Mouse (Mus musculus): ENCODE results near the gene Tsc22d1. TPM values are rescaled to one million over a fixed set of nuclear protein-coding genes. Genes with fewer than 3 reads are reported as not detected.

Tsc22d1 gene
- polyA plus RNA-seq, 1 experiment from 2014 or later: 382 TPM

DNA sequence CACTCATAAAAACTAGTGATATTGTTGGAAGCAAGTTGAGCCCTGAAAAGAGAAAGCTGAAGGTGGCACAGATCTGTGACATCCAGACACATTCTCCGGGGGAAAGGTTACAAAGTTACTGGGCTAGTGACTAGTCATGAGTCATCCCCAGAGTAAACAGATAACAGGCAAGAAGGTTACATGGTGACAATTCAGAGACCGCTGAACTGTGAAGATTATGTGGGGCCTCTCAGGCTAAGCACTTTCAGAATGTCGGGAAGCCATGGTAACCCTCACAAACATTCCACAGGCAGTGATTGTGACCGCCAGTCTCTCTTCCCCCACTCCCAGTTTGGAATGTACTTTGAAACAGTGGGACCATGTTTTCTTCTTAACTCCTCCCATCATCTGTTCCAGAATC is 105.8 kb downstream of the Tsc22d1 start:
- Histone ChIP-seq H3K9ac (ENCODE audit: low read length) (no peak overlapping the region), H3K4me1 (ENCODE audit: control insufficient read depth in 2 of 2, insufficient read depth in 2 of 2, low read length in 2 of 2) (peaks cover 23 to 24% of the 10 kb centered on the region in 2 experiments), H3K36me3 (ENCODE audit: control insufficient read depth, insufficient read depth, low read length) (no peaks in the 10 kb centered on the region), H3K27ac (replicated peaks in 1 of 2; ENCODE audit: control insufficient read depth in 1 of 2, insufficient read depth in 1 of 2, low read depth in 2 of 2, low read length in 2 of 2) (no peak overlapping the region; a peak in 1 of 4 replicates), H3K4me3 (ENCODE audit: control insufficient read depth in 1 of 2, insufficient read depth in 1 of 2, low read depth in 1 of 2, low read length in 2 of 2) (no peak overlapping the region), H3K4me2 (ENCODE audit: low read length) (no peak overlapping the region), H3K9me3 (ENCODE audit: control insufficient read depth, low read length) (no peaks in the 10 kb centered on the region), H3K27me3 (ENCODE audit: control insufficient read depth, insufficient read depth, low read length) (no peaks in the 10 kb centered on the region)
- 3% methylated on average over 4 of the region's 4 CpGs for WGBS
- ATAC-seq (ENCODE audit: insufficient number of reproducible peaks, insufficient read depth, low FRiP score, low read depth): peak; percentile 54; the same call in 1 of the 2 replicates

- no peak overlapping the region for H3K27ac ChIP-seq (replicated peaks in 1 of 2; ENCODE audit: control insufficient read depth in 1 of 2, insufficient read depth in 1 of 2, low read depth in 2 of 2, low read length in 2 of 2)
- H3K4me3 ChIP-seq (ENCODE audit: control insufficient read depth in 1 of 2, insufficient read depth in 1 of 2, low read depth in 1 of 2, low read length in 2 of 2): no peak overlapping the region
- H3K9ac ChIP-seq (ENCODE audit: low read length): no peak overlapping the region
- ATAC-seq (ENCODE audit: insufficient number of reproducible peaks, insufficient read depth, low FRiP score, low read depth): no peak
- H3K4me2 ChIP-seq (ENCODE audit: low read length): no peak overlapping the region
- 79% methylated on average over 3 of the region's 3 CpGs for WGBS
- H3K36me3 ChIP-seq (ENCODE audit: control insufficient read depth, insufficient read depth, low read length): no peaks in the 10 kb centered on the region
- H3K9me3 ChIP-seq (ENCODE audit: control insufficient read depth, low read length): no peaks in the 10 kb centered on the region
- H3K4me1 ChIP-seq (ENCODE audit: control insufficient read depth in 2 of 2, insufficient read depth in 2 of 2, low read length in 2 of 2): peaks cover 18 to 20% of the 10 kb centered on the region in 2 experiments
- H3K27me3 ChIP-seq (ENCODE audit: control insufficient read depth, insufficient read depth, low read length): no peaks in the 10 kb centered on the region
Measured at GRCm38 (mm10) chr14:76521308-76521707, 106.5 kb downstream of the Tsc22d1 start.

GRCm38 (mm10) chr14:76523344-76523743 is 108.6 kb downstream of the Tsc22d1 start:
- Histone ChIP-seq H3K4me2 (ENCODE audit: low read length) (no peak overlapping the region), H3K27ac (replicated peaks in 1 of 2; ENCODE audit: control insufficient read depth in 1 of 2, insufficient read depth in 1 of 2, low read depth in 2 of 2, low read length in 2 of 2) (no peak overlapping the region), H3K36me3 (ENCODE audit: control insufficient read depth, insufficient read depth, low read length) (no peaks in the 10 kb centered on the region), H3K9me3 (ENCODE audit: control insufficient read depth, low read length) (no peaks in the 10 kb centered on the region), H3K9ac (ENCODE audit: low read length) (no peak overlapping the region), H3K4me1 (ENCODE audit: control insufficient read depth in 2 of 2, insufficient read depth in 2 of 2, low read length in 2 of 2) (peaks cover 29 to 31% of the 10 kb centered on the region in 2 experiments), H3K4me3 (ENCODE audit: control insufficient read depth in 1 of 2, insufficient read depth in 1 of 2, low read depth in 1 of 2, low read length in 2 of 2) (no peak overlapping the region), H3K27me3 (ENCODE audit: control insufficient read depth, insufficient read depth, low read length) (no peaks in the 10 kb centered on the region)
- 81% methylated on average over 1 of the region's 1 CpGs for WGBS
- no peak for ATAC-seq (ENCODE audit: insufficient number of reproducible peaks, insufficient read depth, low FRiP score, low read depth)

- Histone ChIP-seq H3K4me3 (ENCODE audit: control insufficient read depth in 1 of 2, insufficient read depth in 1 of 2, low read depth in 1 of 2, low read length in 2 of 2) (no peak overlapping the region), H3K27ac (replicated peaks in 1 of 2; ENCODE audit: control insufficient read depth in 1 of 2, insufficient read depth in 1 of 2, low read depth in 2 of 2, low read length in 2 of 2) (0 out of 4 replicates have a peak overlapping the region, but pooled peaks of 1 of the 2 experiments have one; percentile 6), H3K4me1 (ENCODE audit: control insufficient read depth in 2 of 2, insufficient read depth in 2 of 2, low read length in 2 of 2) (peaks cover 26 to 30% of the 10 kb centered on the region in 2 experiments)
Measured at GRCm38 (mm10) chr14:76526467-76526866, 111.7 kb downstream of the Tsc22d1 start.

GRCm38 (mm10) chr14:76527030-76527719 is 112.4 kb downstream of the Tsc22d1 start:
- Histone ChIP-seq H3K9me3 (ENCODE audit: control insufficient read depth, low read length) (no peaks in the 10 kb centered on the region), H3K36me3 (ENCODE audit: control insufficient read depth, insufficient read depth, low read length) (no peaks in the 10 kb centered on the region), H3K27ac (replicated peaks in 1 of 2; ENCODE audit: control insufficient read depth in 1 of 2, insufficient read depth in 1 of 2, low read depth in 2 of 2, low read length in 2 of 2) (0 out of 4 replicates have a peak overlapping the region, but pooled peaks of 1 of the 2 experiments have one; percentile 6), H3K27me3 (ENCODE audit: control insufficient read depth, insufficient read depth, low read length) (no peaks in the 10 kb centered on the region), H3K4me3 (ENCODE audit: control insufficient read depth in 1 of 2, insufficient read depth in 1 of 2, low read depth in 1 of 2, low read length in 2 of 2) (no peak overlapping the region), H3K4me2 (ENCODE audit: low read length) (no peak overlapping the region), H3K9ac (ENCODE audit: low read length) (peak overlapping the region; percentile 27; the same call in 1 of the 2 replicates), H3K4me1 (ENCODE audit: control insufficient read depth in 2 of 2, insufficient read depth in 2 of 2, low read length in 2 of 2) (peaks cover 26 to 30% of the 10 kb centered on the region in 2 experiments)
- ATAC-seq (ENCODE audit: insufficient number of reproducible peaks, insufficient read depth, low FRiP score, low read depth): no peak
- WGBS: 81% methylated on average over 20 of the region's 20 CpGs

More at GRCm38 (mm10) chr14:76526467-76526866, 111.7 kb downstream of the Tsc22d1 start:
- WGBS: 63% methylated on average over 6 of the region's 6 CpGs
- H3K9ac ChIP-seq (ENCODE audit: low read length): peak overlapping the region; percentile 27; the same call in 1 of the 2 replicates
- no peaks in the 10 kb centered on the region for H3K9me3 ChIP-seq (ENCODE audit: control insufficient read depth, low read length)
- H3K4me2 ChIP-seq (ENCODE audit: low read length): no peak overlapping the region
- no peaks in the 10 kb centered on the region for H3K27me3 ChIP-seq (ENCODE audit: control insufficient read depth, insufficient read depth, low read length)
- H3K36me3 ChIP-seq (ENCODE audit: control insufficient read depth, insufficient read depth, low read length): no peaks in the 10 kb centered on the region
- no peak for ATAC-seq (ENCODE audit: insufficient number of reproducible peaks, insufficient read depth, low FRiP score, low read depth)

- H3K9ac ChIP-seq (ENCODE audit: low read length): no peak overlapping the region
- H3K4me3 ChIP-seq (ENCODE audit: control insufficient read depth in 1 of 2, insufficient read depth in 1 of 2, low read depth in 1 of 2, low read length in 2 of 2): no peak overlapping the region
- no peak overlapping the region for H3K4me2 ChIP-seq (ENCODE audit: low read length)
- 64% methylated on average over 9 of the region's 9 CpGs for WGBS
- H3K9me3 ChIP-seq (ENCODE audit: control insufficient read depth, low read length): no peaks in the 10 kb centered on the region
- H3K4me1 ChIP-seq (ENCODE audit: control insufficient read depth in 2 of 2, insufficient read depth in 2 of 2, low read length in 2 of 2): peaks cover 30 to 37% of the 10 kb centered on the region in 2 experiments
- no peaks in the 10 kb centered on the region for H3K36me3 ChIP-seq (ENCODE audit: control insufficient read depth, insufficient read depth, low read length)
- no peaks in the 10 kb centered on the region for H3K27me3 ChIP-seq (ENCODE audit: control insufficient read depth, insufficient read depth, low read length)
- no peak for ATAC-seq (ENCODE audit: insufficient number of reproducible peaks, insufficient read depth, low FRiP score, low read depth)
- H3K27ac ChIP-seq (replicated peaks in 1 of 2; ENCODE audit: control insufficient read depth in 1 of 2, insufficient read depth in 1 of 2, low read depth in 2 of 2, low read length in 2 of 2): 0 out of 4 replicates have a peak overlapping the region, but pooled peaks of 1 of the 2 experiments have one; percentile 46
Measured at GRCm38 (mm10) chr14:76527758-76528313, 113.1 kb downstream of the Tsc22d1 start.

- peaks cover 37 to 45% of the 10 kb centered on the region in 2 experiments for H3K4me1 ChIP-seq (ENCODE audit: control insufficient read depth in 2 of 2, insufficient read depth in 2 of 2, low read length in 2 of 2)
- H3K36me3 ChIP-seq (ENCODE audit: control insufficient read depth, insufficient read depth, low read length): no peaks in the 10 kb centered on the region
- H3K4me2 ChIP-seq (ENCODE audit: low read length): no peak overlapping the region
- no peaks in the 10 kb centered on the region for H3K9me3 ChIP-seq (ENCODE audit: control insufficient read depth, low read length)
- H3K27me3 ChIP-seq (ENCODE audit: control insufficient read depth, insufficient read depth, low read length): no peaks in the 10 kb centered on the region
- H3K9ac ChIP-seq (ENCODE audit: low read length): no peak overlapping the region
- no peak overlapping the region for H3K4me3 ChIP-seq (ENCODE audit: control insufficient read depth in 1 of 2, insufficient read depth in 1 of 2, low read depth in 1 of 2, low read length in 2 of 2)
- 43% methylated on average over 5 of the region's 5 CpGs for WGBS
- peak overlapping the region; percentile 13 to 46; a peak in 3 of 4 replicates for H3K27ac ChIP-seq (replicated peaks in 1 of 2; ENCODE audit: control insufficient read depth in 1 of 2, insufficient read depth in 1 of 2, low read depth in 2 of 2, low read length in 2 of 2)
- ATAC-seq (ENCODE audit: insufficient number of reproducible peaks, insufficient read depth, low FRiP score, low read depth): no peak; the same call in 1 of the 2 replicates
Measured at GRCm38 (mm10) chr14:76528641-76529040, 113.9 kb downstream of the Tsc22d1 start.
